Mouse (Mus musculus) E14TG2a.4 (cell line): ENCODE data around the gene Rbms2.

Source experiments
- CTCF ChIP-seq: conservative IDR thresholded peaks from 2 replicates; pipeline ENCODE4 v1.5.1; 2014; ENCODE audit warnings: low read length
- POU5F1 ChIP-seq: IDR thresholded peaks from 2 replicates; pipeline ENCODE4 v1.6.1; 2014; ENCODE audit warnings: low read length, borderline replicate concordance

DNA sequence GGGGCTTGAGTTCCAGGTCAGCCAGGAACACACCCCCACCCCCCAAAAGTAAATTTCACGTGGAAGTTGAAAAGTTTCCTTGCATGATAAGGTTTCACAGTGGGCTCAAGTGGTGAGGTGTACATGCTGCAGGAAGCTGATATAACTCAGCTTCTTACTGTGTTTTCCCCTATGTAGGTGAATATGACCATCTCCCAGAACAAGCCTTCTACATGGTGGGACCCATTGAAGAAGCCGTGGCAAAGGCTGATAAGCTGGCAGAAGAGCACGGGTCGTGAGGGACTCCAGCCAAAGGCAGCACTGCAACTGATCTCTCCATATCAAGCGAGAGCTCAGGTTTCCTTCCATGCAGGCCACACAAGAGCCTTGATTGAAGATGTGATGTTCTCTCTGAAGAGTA is 90.3 kb downstream of the Rbms2 start:
- TF ChIP-seq CTCF, result no peak
- TF ChIP-seq POU5F1, result no peak
